In the genomic region with DNA sequence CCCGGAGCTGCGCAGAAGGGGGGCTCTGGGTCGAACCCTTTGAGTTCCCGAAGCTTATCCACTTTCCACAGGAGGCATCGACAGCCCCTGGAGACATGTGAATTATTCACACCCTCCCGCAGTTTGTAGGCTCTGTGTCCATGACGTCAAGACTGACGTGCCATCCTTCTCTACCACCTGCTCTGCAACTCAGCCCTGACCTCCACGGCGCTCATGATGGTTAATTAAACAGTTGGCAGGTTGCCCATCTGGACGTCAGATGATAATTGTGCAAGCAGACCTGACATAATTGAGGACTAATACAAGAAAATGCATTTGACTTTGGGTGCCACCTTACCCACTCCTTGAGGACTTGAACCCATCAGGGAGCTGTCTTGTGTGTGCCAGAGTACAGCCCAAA, we compare ENCODE assay signal across 17 mouse cellular contexts.
DNase-seq lines count a peak whose midpoint lies in the region; ATAC-seq lines count a peak whose summit lies in the region.
"Had no signal": no experiment of that assay in that cellular context is flagged by ENCODE, and none has a peak within 500 bp of the region (broad histone marks: within the 10 kb centered on the region; RNA-seq: fewer than 3 reads in every experiment).

No protein-coding gene starts in this region.

- H3K9me3 ChIP-seq in forebrain, embryonic 15.5 days = no peaks in the 10 kb centered on the region
- no peaks in the 10 kb centered on the region for H3K9me3 ChIP-seq in forebrain, embryonic 16.5 days (ENCODE audit: control insufficient read depth, low read length)
- H3K9me3 ChIP-seq: embryonic facial prominence, embryonic 13.5 days; heart, embryonic 15.5 days; intestine, embryonic 15.5 days; midbrain, embryonic 10.5 days; stomach, embryonic 15.5 days had no signal

- H3K4me2 ChIP-seq in forebrain, embryonic 15.5 days (replicated peaks) = no peak overlapping the region
- H3K4me2 ChIP-seq in forebrain, embryonic 16.5 days (ENCODE audit: low read length) = no peak overlapping the region
- H3K4me2 ChIP-seq: embryonic facial prominence, embryonic 13.5 days; heart, embryonic 15.5 days; intestine, embryonic 15.5 days; stomach, embryonic 15.5 days had no signal

- H3K27ac ChIP-seq in forebrain, embryonic 15.5 days (replicated peaks) = peak overlapping the region; percentile 73
- H3K27ac ChIP-seq in forebrain, embryonic 16.5 days (ENCODE audit: low read length) = no peak overlapping the region
- H3K27ac ChIP-seq: embryonic facial prominence, embryonic 13.5 days; gastrocnemius, adult 2 months; heart, embryonic 15.5 days; intestine, embryonic 15.5 days; midbrain, embryonic 10.5 days; stomach, embryonic 15.5 days had no signal

- no peak overlapping the region for H3K4me3 ChIP-seq in forebrain, embryonic 15.5 days
- H3K4me3 ChIP-seq in forebrain, embryonic 16.5 days (replicated peaks; ENCODE audit: low read length) = no peak overlapping the region
- H3K4me3 ChIP-seq: embryonic facial prominence, embryonic 13.5 days; gastrocnemius, adult 2 months; heart, embryonic 15.5 days; intestine, embryonic 15.5 days; midbrain, embryonic 10.5 days; stomach, embryonic 15.5 days had no signal

- no peaks in the 10 kb centered on the region for H3K27me3 ChIP-seq in forebrain, embryonic 15.5 days
- no peaks in the 10 kb centered on the region for H3K27me3 ChIP-seq in forebrain, embryonic 16.5 days (replicated peaks; ENCODE audit: control insufficient read depth, insufficient read depth, low read length)
- H3K27me3 ChIP-seq: embryonic facial prominence, embryonic 13.5 days; intestine, embryonic 15.5 days; stomach, embryonic 15.5 days had no signal

- intact Hi-C loops in left cerebral cortex, postnatal 25 days (cut with DNase I) = no loop called here

- no peaks in the 10 kb centered on the region for H3K36me3 ChIP-seq in forebrain, embryonic 15.5 days
- no peaks in the 10 kb centered on the region for H3K36me3 ChIP-seq in forebrain, embryonic 16.5 days (ENCODE audit: control insufficient read depth, insufficient read depth)
- H3K36me3 ChIP-seq: embryonic facial prominence, embryonic 13.5 days; heart, embryonic 15.5 days; intestine, embryonic 15.5 days; midbrain, embryonic 10.5 days; stomach, embryonic 15.5 days had no signal

- no peak for ATAC-seq in forebrain, embryonic 15.5 days (replicated peaks)
- ATAC-seq in forebrain, embryonic 16.5 days = no peak
- ATAC-seq: intestine, embryonic 15.5 days had no signal

- WGBS in forebrain, embryonic 15.5 days = 37% methylated on average over 11 of the region's 11 CpGs
- 33% methylated on average over 11 of the region's 11 CpGs for WGBS in forebrain, embryonic 16.5 days

- peaks cover 18% of the 10 kb centered on the region for H3K4me1 ChIP-seq in forebrain, embryonic 15.5 days
- H3K4me1 ChIP-seq in forebrain, embryonic 16.5 days (replicated peaks; ENCODE audit: control insufficient read depth, insufficient read depth, low read length) = peaks cover 14% of the 10 kb centered on the region
- H3K4me1 ChIP-seq: heart, embryonic 15.5 days; intestine, embryonic 15.5 days; midbrain, embryonic 10.5 days had no signal

- H3K9ac ChIP-seq in forebrain, embryonic 15.5 days (replicated peaks) = no peak overlapping the region
- H3K9ac ChIP-seq in forebrain, embryonic 16.5 days (replicated peaks; ENCODE audit: low read depth, low read length) = no peak overlapping the region
- H3K9ac ChIP-seq: embryonic facial prominence, embryonic 13.5 days; heart, embryonic 15.5 days; intestine, embryonic 15.5 days; stomach, embryonic 15.5 days had no signal

- peak; percentile 65 for DNase-seq in brain, adult 2 months (ENCODE audit: low read depth, low spot score)
- DNase-seq in cerebellum, adult 8-10 months = peak; percentile 49
- peak; percentile 49 for DNase-seq in retina, embryonic 14.5 days (ENCODE audit: low spot score)
- no peak for DNase-seq in heart, adult 11 months
- no peak for DNase-seq in left cerebral cortex, postnatal 25 days (ENCODE audit: low spot score in 2 of 2)
- DNase-seq: gastrocnemius, adult 2 months; kidney, postnatal 4 days; lung, adult 18-20 months; lung, postnatal 36 days; right cerebral cortex, adult 18-20 months had no signal

Comparison
In these comparisons a context has a peak if more than half of its experiments do, and no peak if none do; other contexts are left out.
1. DNase-seq: peak in brain, adult 2 months (single experiment), cerebellum, adult 8-10 months (single experiment) and retina, embryonic 14.5 days (single experiment); none in heart, adult 11 months (single experiment) and left cerebral cortex, postnatal 25 days (0 of 2).